Mouse (Mus musculus): ENCODE results near the gene Mthfsd. TPM values are rescaled to one million over a fixed set of nuclear protein-coding genes. Genes with fewer than 3 reads are reported as not detected.

The Mthfsd gene
- total and polyA plus RNA-seq, 2 experiments from 2014 or later: 33.3 to 76.5 TPM

- WGBS: 67% methylated on average over 19 of the region's 19 CpGs
- Histone ChIP-seq H3K36me3 (ENCODE audit: insufficient read depth) (no peaks in the 10 kb centered on the region), H3K4me3 (ENCODE audit: low read depth, low read length) (no peak overlapping the region), H3K9ac (no peak overlapping the region), H3K27me3 (ENCODE audit: insufficient read depth, low read length) (no peaks in the 10 kb centered on the region), H3K4me2 (ENCODE audit: low read depth) (no peak overlapping the region), H3K9me3 (ENCODE audit: low read length) (no peaks in the 10 kb centered on the region), H3K4me1 (ENCODE audit: insufficient read depth) (no peaks in the 10 kb centered on the region), H3K27ac (ENCODE audit: low read depth, low read length) (no peak overlapping the region)
- no peak for TF ChIP-seq CTCF (IDR thresholded peaks at IDR 0.05; ENCODE audit: low read depth)
- ATAC-seq: no peak
- no peak for DNase-seq
These were observed 64.3 kb downstream of the Mthfsd start for GRCm38 (mm10) chr8:121043719-121044440.

Small RNAs within 50 kb of the gene (microRNA-seq; reads per million reads assigned to microRNA genes)
- 0 reads per million in 2 experiments for gene Gm27530

Other genes with a start within 250 kb of the Mthfsd start
- gene Foxf1, start 24.0 kb downstream of the Mthfsd start, total RNA-seq (2014; rRNA removed): 1.3 and 2.3 TPM in 2 replicates
- gene Foxf1, start 24.0 kb downstream of the Mthfsd start, polyA plus RNA-seq (2015; fragmentation: Nextera tagmentation; extraction: Ambion mirVana): 1.4 and 1.6 TPM in 2 replicates
- gene Foxc2, start 7.8 kb upstream of the Mthfsd start, total RNA-seq (2014; rRNA removed): 3.1 and 6.5 TPM in 2 replicates
- gene Foxc2, start 7.8 kb upstream of the Mthfsd start, polyA plus RNA-seq (2015; fragmentation: Nextera tagmentation; extraction: Ambion mirVana): 2.6 and 2.7 TPM in 2 replicates
- gene Foxl1, start 19.5 kb upstream of the Mthfsd start, total RNA-seq (2014; rRNA removed): 0.19 TPM in 1 of 2 replicates, not detected in the other
- gene Foxl1, start 19.5 kb upstream of the Mthfsd start, polyA plus RNA-seq (2015; fragmentation: Nextera tagmentation; extraction: Ambion mirVana): 0.06 TPM in 1 of 2 replicates, not detected in the other